Mouse (Mus musculus): ENCODE data around the gene Mrpl45. TPM values are rescaled to one million over a fixed set of nuclear protein-coding genes. Genes with fewer than 3 reads are reported as not detected.

The Mrpl45 gene
- polyA plus RNA-seq, 1 experiment = 48.5 TPM

DNA sequence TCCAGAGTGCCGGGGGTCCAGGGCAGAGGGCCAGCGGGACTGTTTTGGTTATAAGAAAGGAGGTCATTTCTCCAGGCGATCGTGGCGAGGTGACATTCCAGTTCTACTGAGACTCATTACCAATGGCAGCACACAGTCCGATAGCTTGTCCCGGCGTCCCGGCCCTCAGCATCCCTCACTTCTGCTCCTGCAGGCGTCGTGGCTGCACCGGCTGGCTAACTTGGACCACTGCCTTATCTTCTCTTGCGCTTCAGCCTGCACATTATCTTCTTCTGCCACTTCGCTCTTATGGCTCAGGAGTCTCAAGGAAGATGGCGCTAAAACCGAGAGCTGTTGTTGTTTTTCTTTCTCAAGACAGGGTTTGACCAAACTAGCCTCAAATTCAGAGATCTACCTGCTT, 14.1 kb upstream of the Mrpl45 start:
- TF ChIP-seq FOSL1 (IDR thresholded peaks at IDR 0.05; ENCODE audit: insufficient read depth, low read length, poor library complexity, severe bottlenecking) = no peak
- no peak for TF ChIP-seq MAX (IDR thresholded peaks at IDR 0.05)
- TF ChIP-seq CTCF (IDR thresholded peaks at IDR 0.05; ENCODE audit: control insufficient read depth, insufficient read depth, insufficient read length) = no peak
- no peak for TF ChIP-seq CEBPB (IDR thresholded peaks at IDR 0.05; ENCODE audit: low read depth)
- TF ChIP-seq MYOG (IDR thresholded peaks at IDR 0.05; ENCODE audit: control insufficient read depth, extremely low read depth, insufficient read length) = no peak
- TF ChIP-seq USF1 (IDR thresholded peaks at IDR 0.05; ENCODE audit: low read depth) = no peak
- TF ChIP-seq MYOD1 (IDR thresholded peaks at IDR 0.05; ENCODE audit: control insufficient read depth, insufficient read length, low read depth) = no peak
- Histone ChIP-seq H3ac (ENCODE audit: control insufficient read depth, insufficient read length, low read depth) (no peak overlapping the region), H3K4me3 (ENCODE audit: insufficient read depth, poor library complexity, severe bottlenecking) (no peak overlapping the region), H3K36me3 (ENCODE audit: control insufficient read depth, insufficient read depth) (no peaks in the 10 kb centered on the region), H3K79me3 (ENCODE audit: low read depth) (no peaks in the 10 kb centered on the region), H3K79me2 (ENCODE audit: control insufficient read depth, insufficient read depth) (no peaks in the 10 kb centered on the region), H3K27me3 (ENCODE audit: control insufficient read depth, insufficient read depth, insufficient read length) (no peaks in the 10 kb centered on the region)

DNA sequence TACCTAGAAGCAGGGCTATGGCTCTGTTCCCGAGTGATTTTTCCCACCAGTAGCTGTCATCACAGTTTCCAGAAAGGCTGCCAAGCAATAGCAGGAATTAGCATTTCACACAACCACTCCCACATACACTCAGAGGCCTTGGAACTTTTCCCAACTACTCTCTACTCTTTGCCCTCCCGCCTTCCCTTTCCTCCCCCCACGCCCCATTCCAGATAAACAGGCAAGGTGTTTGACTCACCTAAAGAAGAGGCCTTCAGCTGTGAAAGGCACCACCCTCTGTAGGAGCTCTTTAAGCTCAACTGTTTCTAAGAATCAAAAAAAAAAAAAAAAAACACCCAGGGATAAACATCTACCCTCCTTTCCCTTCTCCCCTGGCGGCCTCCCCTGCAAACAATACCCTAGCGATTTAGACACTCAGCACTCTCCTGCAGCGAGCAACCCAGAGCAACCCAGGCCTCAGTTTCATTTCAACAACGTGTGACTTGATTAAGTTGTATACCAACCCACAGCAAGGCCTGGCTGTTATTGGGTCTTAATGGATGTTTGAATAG, 13.2 kb upstream of the Mrpl45 start:
- no peak overlapping the region for H3ac ChIP-seq (ENCODE audit: control insufficient read depth, insufficient read length, low read depth)
- H3K4me3 ChIP-seq (ENCODE audit: insufficient read depth, poor library complexity, severe bottlenecking) = no peak overlapping the region
- no peaks in the 10 kb centered on the region for H3K36me3 ChIP-seq (ENCODE audit: control insufficient read depth, insufficient read depth)
- no peaks in the 10 kb centered on the region for H3K79me3 ChIP-seq (ENCODE audit: low read depth)
- no peaks in the 10 kb centered on the region for H3K27me3 ChIP-seq (ENCODE audit: control insufficient read depth, insufficient read depth, insufficient read length)
- H3K79me2 ChIP-seq (ENCODE audit: control insufficient read depth, insufficient read depth) = no peaks in the 10 kb centered on the region
- TF ChIP-seq USF1 (IDR thresholded peaks at IDR 0.05; ENCODE audit: low read depth) (no peak), MAX (IDR thresholded peaks at IDR 0.05) (no peak), FOSL1 (IDR thresholded peaks at IDR 0.05; ENCODE audit: insufficient read depth, low read length, poor library complexity, severe bottlenecking) (no peak), CEBPB (IDR thresholded peaks at IDR 0.05; ENCODE audit: low read depth) (no peak), MYOG (IDR thresholded peaks at IDR 0.05; ENCODE audit: control insufficient read depth, extremely low read depth, insufficient read length) (no peak), MYOD1 (IDR thresholded peaks at IDR 0.05; ENCODE audit: control insufficient read depth, insufficient read length, low read depth) (no peak)

DNA sequence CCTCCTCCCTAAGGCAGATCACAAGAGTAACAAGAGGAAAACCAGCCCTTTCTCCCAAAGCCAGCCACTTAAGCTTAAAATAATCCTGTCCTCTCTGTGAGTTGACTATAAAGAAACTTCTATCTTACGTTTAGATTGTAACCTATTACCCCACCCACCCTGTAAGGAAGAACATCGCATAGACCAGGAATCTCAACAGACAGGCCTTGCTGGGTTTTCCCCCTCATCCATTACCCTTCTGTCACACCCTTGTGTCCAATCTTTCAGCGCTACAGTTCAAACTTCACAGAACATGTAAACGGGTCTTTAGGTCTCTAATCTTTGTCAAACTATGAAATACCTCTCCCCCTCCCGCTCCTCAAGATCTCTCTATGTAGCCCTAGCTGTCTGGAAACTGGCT, 10.9 kb upstream of the Mrpl45 start:
- Histone ChIP-seq H3K36me3 (ENCODE audit: control insufficient read depth, insufficient read depth) (no peaks in the 10 kb centered on the region), H3K4me3 (ENCODE audit: insufficient read depth, poor library complexity, severe bottlenecking) (no peak overlapping the region)
- TF ChIP-seq MYOG (IDR thresholded peaks at IDR 0.05; ENCODE audit: control insufficient read depth, extremely low read depth, insufficient read length) = no peak
- no peak for TF ChIP-seq MYOD1 (IDR thresholded peaks at IDR 0.05; ENCODE audit: control insufficient read depth, insufficient read length, low read depth)
- no peak for TF ChIP-seq CTCF (IDR thresholded peaks at IDR 0.05; ENCODE audit: control insufficient read depth, insufficient read depth, insufficient read length)
- no peak for TF ChIP-seq CEBPB (IDR thresholded peaks at IDR 0.05; ENCODE audit: low read depth)
- TF ChIP-seq USF1 (IDR thresholded peaks at IDR 0.05; ENCODE audit: low read depth) = no peak
- TF ChIP-seq MAX (IDR thresholded peaks at IDR 0.05) = no peak
- TF ChIP-seq FOSL1 (IDR thresholded peaks at IDR 0.05; ENCODE audit: insufficient read depth, low read length, poor library complexity, severe bottlenecking) = no peak

DNA sequence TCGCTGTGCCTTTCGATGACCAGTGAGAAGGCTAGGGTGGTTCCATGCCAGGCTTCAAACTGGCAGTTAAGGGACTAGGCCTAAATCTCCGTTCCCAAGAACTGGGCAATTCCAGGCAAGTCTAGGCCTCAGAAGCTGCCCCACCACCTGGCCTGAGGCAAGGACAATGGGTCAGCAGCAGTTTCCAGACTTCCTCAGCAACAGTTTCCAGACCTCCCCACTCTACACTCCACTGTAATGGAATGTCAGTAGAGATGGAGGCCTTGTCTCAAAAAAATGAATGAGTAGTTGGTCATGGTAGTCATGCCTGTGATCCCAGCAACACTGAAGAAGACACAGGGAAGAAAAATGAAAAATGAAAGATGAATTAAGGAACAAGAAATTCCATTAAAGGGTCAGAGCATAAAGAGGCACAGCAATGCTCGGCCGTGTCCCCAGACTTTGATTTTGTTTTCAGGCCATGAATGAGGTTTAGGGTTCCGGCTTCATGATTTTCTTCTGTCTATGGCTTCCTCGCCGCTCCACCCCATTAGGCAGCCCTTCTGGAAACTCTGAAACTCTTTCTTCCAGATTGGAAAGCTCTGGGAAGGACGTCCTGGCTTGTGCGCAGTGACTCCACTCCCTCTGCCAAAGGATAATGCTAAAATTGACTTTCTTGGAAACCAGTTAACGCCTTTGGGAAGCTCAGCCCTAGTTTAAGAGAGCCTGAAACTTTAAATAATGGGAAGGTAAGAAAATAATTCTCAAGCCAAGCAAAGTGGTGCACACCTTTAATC, 8.0 kb upstream of the Mrpl45 start:
- peaks cover 7% of the 10 kb centered on the region for H3K79me2 ChIP-seq (ENCODE audit: control insufficient read depth, insufficient read depth)
- peaks cover 1% of the 10 kb centered on the region for H3K79me3 ChIP-seq (ENCODE audit: low read depth)
- TF ChIP-seq USF1 (IDR thresholded peaks at IDR 0.05; ENCODE audit: low read depth) (no peak), CEBPB (IDR thresholded peaks at IDR 0.05; ENCODE audit: low read depth) (no peak), MAX (IDR thresholded peaks at IDR 0.05) (no peak), MYOD1 (IDR thresholded peaks at IDR 0.05; ENCODE audit: control insufficient read depth, insufficient read length, low read depth) (no peak), MYOG (IDR thresholded peaks at IDR 0.05; ENCODE audit: control insufficient read depth, extremely low read depth, insufficient read length) (no peak), FOSL1 (IDR thresholded peaks at IDR 0.05; ENCODE audit: insufficient read depth, low read length, poor library complexity, severe bottlenecking) (no peak)
- H3K36me3 ChIP-seq (ENCODE audit: control insufficient read depth, insufficient read depth) = no peaks in the 10 kb centered on the region
- H3K27me3 ChIP-seq (ENCODE audit: control insufficient read depth, insufficient read depth, insufficient read length) = no peaks in the 10 kb centered on the region
- no peak overlapping the region for H3K4me3 ChIP-seq (ENCODE audit: insufficient read depth, poor library complexity, severe bottlenecking)
- H3ac ChIP-seq (ENCODE audit: control insufficient read depth, insufficient read length, low read depth) = no peak overlapping the region

More for the DNA sequence above, 10.9 kb upstream of the Mrpl45 start:
- Histone ChIP-seq H3K27me3 (ENCODE audit: control insufficient read depth, insufficient read depth, insufficient read length) (no peaks in the 10 kb centered on the region), H3K79me3 (ENCODE audit: low read depth) (no peaks in the 10 kb centered on the region), H3ac (ENCODE audit: control insufficient read depth, insufficient read length, low read depth) (no peak overlapping the region), H3K79me2 (ENCODE audit: control insufficient read depth, insufficient read depth) (peaks cover 2% of the 10 kb centered on the region)

DNA sequence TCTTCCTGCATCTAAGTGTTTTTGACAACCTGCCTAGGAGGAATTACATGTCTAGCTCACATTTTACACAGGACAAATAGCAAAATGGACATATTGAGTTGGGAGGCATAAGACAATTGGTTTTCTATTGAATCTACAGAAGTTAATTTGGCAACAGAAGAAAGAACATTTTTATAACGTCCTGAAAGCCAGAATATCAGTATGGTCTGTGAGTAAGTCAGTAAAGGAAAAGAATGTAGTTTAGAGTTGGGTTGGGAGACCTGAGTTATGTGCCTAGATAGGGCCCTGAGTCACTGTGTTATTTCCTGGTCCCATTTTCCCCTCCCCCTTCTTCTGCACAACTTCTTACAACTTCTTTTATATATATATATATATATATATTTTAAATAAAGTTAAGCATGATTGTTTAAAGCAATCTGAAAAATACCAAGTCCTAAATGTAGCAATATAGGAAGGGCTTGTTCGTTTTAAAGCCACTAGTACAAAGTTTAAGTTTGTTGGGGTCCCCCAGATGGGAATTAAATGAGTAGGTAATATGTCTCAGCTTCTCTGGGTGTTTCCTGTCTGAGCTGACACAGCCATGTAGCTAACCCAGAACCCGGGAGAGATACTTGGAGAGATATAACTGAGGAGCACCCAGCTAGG, 6.6 kb upstream of the Mrpl45 start:
- TF ChIP-seq CEBPB (IDR thresholded peaks at IDR 0.05; ENCODE audit: low read depth) (no peak), MYOG (IDR thresholded peaks at IDR 0.05; ENCODE audit: control insufficient read depth, extremely low read depth, insufficient read length) (no peak), USF1 (IDR thresholded peaks at IDR 0.05; ENCODE audit: low read depth) (no peak), CTCF (IDR thresholded peaks at IDR 0.05; ENCODE audit: control insufficient read depth, insufficient read depth, insufficient read length) (no peak), MAX (IDR thresholded peaks at IDR 0.05) (no peak), MYOD1 (IDR thresholded peaks at IDR 0.05; ENCODE audit: control insufficient read depth, insufficient read length, low read depth) (no peak), FOSL1 (IDR thresholded peaks at IDR 0.05; ENCODE audit: insufficient read depth, low read length, poor library complexity, severe bottlenecking) (no peak)
- peaks cover 7% of the 10 kb centered on the region for H3K79me2 ChIP-seq (ENCODE audit: control insufficient read depth, insufficient read depth)
- H3K79me3 ChIP-seq (ENCODE audit: low read depth) = peaks cover 1% of the 10 kb centered on the region
- H3K27me3 ChIP-seq (ENCODE audit: control insufficient read depth, insufficient read depth, insufficient read length) = no peaks in the 10 kb centered on the region
- H3K4me3 ChIP-seq (ENCODE audit: insufficient read depth, poor library complexity, severe bottlenecking) = no peak overlapping the region
- H3ac ChIP-seq (ENCODE audit: control insufficient read depth, insufficient read length, low read depth) = no peak overlapping the region
- H3K36me3 ChIP-seq (ENCODE audit: control insufficient read depth, insufficient read depth) = no peaks in the 10 kb centered on the region

Data from C2C12 (cell line).